Mouse (Mus musculus): Measurements from ENCODE around the gene Asnsd1. TPM values are rescaled to one million over a fixed set of nuclear protein-coding genes. Genes with fewer than 3 reads are reported as not detected.

Gene Asnsd1
- polyA plus RNA-seq, 1 experiment, result 17.7 TPM

- WGBS, result 3% methylated on average over 27 of the region's 27 CpGs
These were observed 39.3 kb downstream of the Asnsd1 start, which contains the start of gene Osgepl1 for GRCm38 (mm10) chr1:53312989-53313967. TSS of gene Osgepl1 (plus strand) at chr1:53313624.

GRCm38 (mm10) chr1:53300506-53300905 is 52.0 kb downstream of the Asnsd1 start:
- no peaks in the 10 kb centered on the region for H3K27me3 ChIP-seq (ENCODE audit: control insufficient read depth, insufficient read depth, low read length)
- no peak for DNase-seq
- no peak overlapping the region for H3K27ac ChIP-seq (ENCODE audit: insufficient read depth, low read length)
- H3K4me3 ChIP-seq (replicated peaks; ENCODE audit: insufficient read depth, low read depth, low read length), result no peak overlapping the region
- peaks cover 4% of the 10 kb centered on the region; the same call in 1 of the 2 replicates for H3K4me1 ChIP-seq (ENCODE audit: control insufficient read depth, insufficient read depth, low read length)
- TF ChIP-seq POLR2A (IDR thresholded peaks at IDR 0.05; ENCODE audit: borderline replicate concordance, insufficient read depth, low read length) (no peak), CTCF (IDR thresholded peaks at IDR 0.05; ENCODE audit: borderline replicate concordance, insufficient read depth, low read depth, low read length) (no peak)
- WGBS, result 70% methylated on average over 4 of the region's 4 CpGs

More at GRCm38 (mm10) chr1:53312989-53313967, 39.3 kb downstream of the Asnsd1 start, which contains the start of gene Osgepl1:
- Histone ChIP-seq H3K27me3 (ENCODE audit: control insufficient read depth, insufficient read depth, low read length) (no peaks in the 10 kb centered on the region), H3K4me1 (ENCODE audit: control insufficient read depth, insufficient read depth, low read length) (no peaks in the 10 kb centered on the region), H3K4me3 (replicated peaks; ENCODE audit: insufficient read depth, low read depth, low read length) (peak within 1 kb of the TSS; percentile 96), H3K27ac (ENCODE audit: insufficient read depth, low read length) (peak within 1 kb of the TSS; percentile 90)
- DNase-seq, result peak; percentile 87 to 90
- TF ChIP-seq CTCF (IDR thresholded peaks at IDR 0.05; ENCODE audit: borderline replicate concordance, insufficient read depth, low read depth, low read length) (no peak), POLR2A (IDR thresholded peaks at IDR 0.05; ENCODE audit: borderline replicate concordance, insufficient read depth, low read length) (peak; percentile 91; the same call in 1 of the 2 replicates)

- DNase-seq, result peak; percentile 96 to 98
- H3K27me3 ChIP-seq (ENCODE audit: control insufficient read depth, insufficient read depth, low read length), result no peaks in the 10 kb centered on the region
- H3K4me1 ChIP-seq (ENCODE audit: control insufficient read depth, insufficient read depth, low read length), result peaks cover 4% of the 10 kb centered on the region; the same call in 1 of the 2 replicates
- H3K27ac ChIP-seq (ENCODE audit: insufficient read depth, low read length), result peak within 1 kb of the TSS; percentile 76
- peak within 1 kb of the TSS; percentile 71 for H3K4me3 ChIP-seq (replicated peaks; ENCODE audit: insufficient read depth, low read depth, low read length)
- TF ChIP-seq POLR2A (IDR thresholded peaks at IDR 0.05; ENCODE audit: borderline replicate concordance, insufficient read depth, low read length), result peak; percentile 96
- no peak for TF ChIP-seq CTCF (IDR thresholded peaks at IDR 0.05; ENCODE audit: borderline replicate concordance, insufficient read depth, low read depth, low read length)
- WGBS, result 1% methylated on average over 66 of the region's 66 CpGs
These were observed 55.8 kb downstream of the Asnsd1 start, which contains the start of the genes Pms1, Ormdl1 and Gm28778 for GRCm38 (mm10) chr1:53296581-53297383. TSS of gene Pms1 (minus strand) at chr1:53297018. TSS of gene Ormdl1 (plus strand) at chr1:53297095. TSS of gene Gm28778 (plus strand) at chr1:53297111.

Other genes starting within 250 kb of the Asnsd1 start
- 0.25 TPM in 1 of 2 replicates, not detected in the other for gene 1700019A02Rik, start 165.1 kb downstream of the Asnsd1 start, polyA plus RNA-seq (2012; rRNA removed)
- 10.4 and 13.9 TPM in 2 replicates for gene Pms1, start 55.7 kb downstream of the Asnsd1 start, polyA plus RNA-seq (2012; rRNA removed)
- 17.0 and 20.7 TPM in 2 replicates for gene Ormdl1, start 55.7 kb downstream of the Asnsd1 start, polyA plus RNA-seq (2012; rRNA removed)
- 2.9 and 3.8 TPM in 2 replicates for gene Gm28778, start 55.6 kb downstream of the Asnsd1 start, polyA plus RNA-seq (2012; rRNA removed)
- 27.2 and 28.0 TPM in 2 replicates for gene Osgepl1, start 39.1 kb downstream of the Asnsd1 start, polyA plus RNA-seq (2012; rRNA removed)
- gene Asdurf, start 133 bp downstream of the Asnsd1 start, polyA plus RNA-seq (2012; rRNA removed), result not detected in 2 replicates
- 0.18 and 0.40 TPM in 2 replicates for gene Gm28551, start 85 bp downstream of the Asnsd1 start, polyA plus RNA-seq (2012; rRNA removed)

All from cerebellum, adult 2 months (tissue).